Mouse (Mus musculus) brain, embryonic 14.5 days (tissue): ENCODE results near the gene Hdac4.

Experiments
- CTCF ChIP-seq: fragments of 200-500 bp; IDR thresholded peaks from 2 replicates; pipeline ENCODE4 v1.5.1; 2012; ENCODE audit warnings: inconsistent platforms, mild to moderate bottlenecking, moderate library complexity, borderline replicate concordance; ENCODE audit not compliant: insufficient read depth, insufficient read length; ENCODE audit errors: extremely low read depth
- POLR2A ChIP-seq: fragments of 200-500 bp; IDR thresholded peaks from 2 replicates; pipeline ENCODE4 v1.6.1; 2012; ENCODE audit warnings: mild to moderate bottlenecking, inconsistent platforms, borderline replicate concordance; ENCODE audit not compliant: poor library complexity, insufficient read depth, insufficient read length, severe bottlenecking; ENCODE audit errors: extremely low read depth

- no peak for TF ChIP-seq CTCF
- no peak for TF ChIP-seq POLR2A
These were observed at the start of gene Hdac4 for GRCm38 (mm10) chr1:92195360-92196149.
